Mouse (Mus musculus): Measurements from ENCODE around the gene Spred1. TPM values are rescaled to one million over a fixed set of nuclear protein-coding genes. Genes with fewer than 3 reads are reported as not detected.

Spred1 gene
- polyA plus RNA-seq, 1 experiment from 2014 or later: 33.6 TPM

DNA sequence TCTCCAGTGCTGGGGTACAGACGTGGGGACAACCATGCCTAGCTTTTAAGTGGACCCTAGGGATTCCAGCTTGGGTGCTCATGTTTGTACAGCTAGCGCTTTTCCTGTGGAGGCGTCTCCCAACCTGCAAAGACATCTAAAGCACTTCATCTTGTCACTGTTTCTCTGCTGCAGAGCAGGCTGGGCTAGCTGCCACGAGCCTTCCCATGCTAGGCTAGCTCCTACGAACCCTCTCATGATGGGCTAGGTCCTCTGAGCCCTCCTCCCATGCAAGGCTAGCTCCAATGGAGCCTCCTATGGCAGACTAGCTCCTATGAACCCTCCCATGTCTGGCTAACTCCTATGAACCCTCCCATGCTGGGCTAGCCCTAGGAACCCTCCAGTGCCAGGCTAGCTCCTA lies 82.2 kb downstream of the Spred1 start:
- no peak overlapping the region for H3K4me3 ChIP-seq (ENCODE audit: low read depth, low read length)
- DNase-seq (no peak), ATAC-seq (ENCODE audit: insufficient read depth) (no peak)
- no peaks in the 10 kb centered on the region for H3K36me3 ChIP-seq (ENCODE audit: insufficient read depth)
- H3K27me3 ChIP-seq (ENCODE audit: insufficient read depth, low read length): no peaks in the 10 kb centered on the region
- H3K4me2 ChIP-seq: no peak overlapping the region
- 0 out of 2 replicates have a peak, but pooled peaks cover 4% of the 10 kb centered on the region for H3K9me3 ChIP-seq (ENCODE audit: low read depth, low read length)
- 43% methylated on average over 5 of the region's 5 CpGs for WGBS
- peaks cover 6% of the 10 kb centered on the region for H3K4me1 ChIP-seq (ENCODE audit: insufficient read depth)
- H3K27ac ChIP-seq (ENCODE audit: low read depth): no peak overlapping the region
- H3K9ac ChIP-seq: no peak overlapping the region
- TF ChIP-seq CTCF (IDR thresholded peaks at IDR 0.05; ENCODE audit: low read depth): no peak

DNA sequence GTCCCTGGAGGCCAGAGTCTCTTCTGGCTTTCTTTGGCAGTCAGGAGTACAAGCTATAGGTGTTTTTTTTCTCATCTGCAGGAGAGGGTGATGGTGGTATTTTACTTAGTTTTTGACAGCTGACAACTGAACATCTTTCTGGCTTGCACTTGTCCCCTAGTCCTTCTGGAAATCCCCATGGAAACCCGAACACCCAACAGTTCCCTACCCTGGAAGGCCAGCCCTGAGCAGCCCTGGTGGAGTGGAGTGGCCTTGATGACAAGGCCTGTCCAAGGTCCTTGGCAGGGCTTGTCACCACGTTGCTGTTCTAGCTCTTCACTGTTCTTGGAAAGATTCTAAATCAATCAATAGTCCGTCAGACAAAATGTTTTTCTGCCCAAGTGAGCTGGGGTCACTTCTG lies 83.4 kb downstream of the Spred1 start:
- DNase-seq (no peak), ATAC-seq (ENCODE audit: insufficient read depth) (no peak)
- H3K27ac ChIP-seq (ENCODE audit: low read depth): no peak overlapping the region
- H3K4me3 ChIP-seq (ENCODE audit: low read depth, low read length): no peak overlapping the region
- H3K4me2 ChIP-seq: no peak overlapping the region
- H3K9me3 ChIP-seq (ENCODE audit: low read depth, low read length): 0 out of 2 replicates have a peak, but pooled peaks cover 4% of the 10 kb centered on the region
- TF ChIP-seq CTCF (IDR thresholded peaks at IDR 0.05; ENCODE audit: low read depth): no peak
- no peak overlapping the region for H3K9ac ChIP-seq
- no peaks in the 10 kb centered on the region for H3K27me3 ChIP-seq (ENCODE audit: insufficient read depth, low read length)
- H3K36me3 ChIP-seq (ENCODE audit: insufficient read depth): no peaks in the 10 kb centered on the region
- WGBS: 58% methylated on average over 3 of the region's 3 CpGs
- H3K4me1 ChIP-seq (ENCODE audit: insufficient read depth): peaks cover 6% of the 10 kb centered on the region

DNA sequence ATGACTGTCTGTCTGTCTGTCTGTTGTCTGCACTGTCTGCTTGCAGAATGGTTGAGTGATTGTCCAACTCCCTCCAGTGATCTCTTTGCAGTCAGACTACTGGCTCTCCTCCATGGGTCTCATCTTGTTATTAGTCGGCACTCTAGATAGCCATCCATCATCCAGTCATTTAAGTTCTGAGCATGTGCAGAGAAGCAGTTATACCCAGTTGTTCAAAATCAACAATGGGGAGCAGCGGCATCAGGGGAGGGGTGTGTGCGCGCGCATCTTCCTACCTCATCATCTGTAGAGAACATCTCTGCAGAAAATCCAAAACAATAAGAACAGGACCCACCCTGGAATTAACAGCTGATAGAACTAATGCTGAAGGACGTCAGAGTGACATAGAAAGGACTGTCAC lies 83.9 kb downstream of the Spred1 start:
- Histone ChIP-seq H3K4me3 (ENCODE audit: low read depth, low read length) (no peak overlapping the region), H3K4me1 (ENCODE audit: insufficient read depth) (peaks cover 6% of the 10 kb centered on the region; the same call in 1 of the 2 replicates), H3K27ac (ENCODE audit: low read depth) (no peak overlapping the region), H3K9me3 (ENCODE audit: low read depth, low read length) (0 out of 2 replicates have a peak, but pooled peaks cover 4% of the 10 kb centered on the region), H3K9ac (no peak overlapping the region), H3K27me3 (ENCODE audit: insufficient read depth, low read length) (no peaks in the 10 kb centered on the region), H3K36me3 (ENCODE audit: insufficient read depth) (no peaks in the 10 kb centered on the region), H3K4me2 (no peak overlapping the region)
- ATAC-seq (ENCODE audit: insufficient read depth) (no peak), DNase-seq (no peak)
- no peak for TF ChIP-seq CTCF (IDR thresholded peaks at IDR 0.05; ENCODE audit: low read depth)
- 79% methylated on average over 6 of the region's 6 CpGs for WGBS

DNA sequence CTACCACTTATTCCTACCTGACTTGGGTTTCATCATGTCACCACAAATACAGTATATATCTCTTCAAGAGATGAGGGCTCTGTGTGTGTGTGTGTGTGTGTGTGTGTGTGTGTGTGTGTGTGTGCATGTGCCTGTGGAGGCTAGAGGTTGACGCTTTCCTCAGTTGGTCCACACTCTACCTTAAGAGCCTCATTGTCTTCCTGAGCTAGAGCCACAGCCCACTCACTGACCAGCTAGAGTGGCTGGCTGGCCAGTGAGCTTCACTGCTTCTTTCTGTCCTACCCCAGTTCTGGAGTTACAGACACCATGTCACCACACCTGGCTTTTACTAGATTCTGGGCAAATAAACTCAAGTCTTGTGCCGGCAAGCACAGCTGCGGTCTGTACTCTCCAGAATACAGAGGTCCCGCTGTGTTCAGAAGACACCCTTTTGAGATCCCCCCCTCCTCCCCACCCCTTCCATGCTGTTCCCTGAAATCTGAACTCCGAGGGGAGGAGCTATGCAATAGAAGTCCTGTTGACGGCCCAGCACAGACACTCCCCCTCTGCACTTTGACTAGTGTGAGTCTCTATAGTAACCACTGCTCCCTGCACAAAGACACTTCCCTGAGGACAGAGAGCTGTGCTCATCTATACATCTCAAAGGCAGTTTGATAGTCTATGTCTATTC lies 89.4 kb downstream of the Spred1 start:
- peak; percentile 99 for ATAC-seq (ENCODE audit: insufficient read depth)
- Histone ChIP-seq H3K27me3 (ENCODE audit: insufficient read depth, low read length) (no peaks in the 10 kb centered on the region), H3K4me1 (ENCODE audit: insufficient read depth) (peaks cover 10% of the 10 kb centered on the region), H3K4me3 (ENCODE audit: low read depth, low read length) (no peak overlapping the region), H3K27ac (ENCODE audit: low read depth) (peak overlapping the region; percentile 42; the same call in 1 of the 2 replicates), H3K36me3 (ENCODE audit: insufficient read depth) (no peaks in the 10 kb centered on the region), H3K9me3 (ENCODE audit: low read depth, low read length) (0 out of 2 replicates have a peak, but pooled peaks cover 4% of the 10 kb centered on the region), H3K4me2 (peak overlapping the region; percentile 50), H3K9ac (no peak overlapping the region)
- TF ChIP-seq CTCF (IDR thresholded peaks at IDR 0.05; ENCODE audit: low read depth): no peak
- 5% methylated on average over 6 of the region's 6 CpGs for WGBS
- peak; percentile 88 for DNase-seq

DNA sequence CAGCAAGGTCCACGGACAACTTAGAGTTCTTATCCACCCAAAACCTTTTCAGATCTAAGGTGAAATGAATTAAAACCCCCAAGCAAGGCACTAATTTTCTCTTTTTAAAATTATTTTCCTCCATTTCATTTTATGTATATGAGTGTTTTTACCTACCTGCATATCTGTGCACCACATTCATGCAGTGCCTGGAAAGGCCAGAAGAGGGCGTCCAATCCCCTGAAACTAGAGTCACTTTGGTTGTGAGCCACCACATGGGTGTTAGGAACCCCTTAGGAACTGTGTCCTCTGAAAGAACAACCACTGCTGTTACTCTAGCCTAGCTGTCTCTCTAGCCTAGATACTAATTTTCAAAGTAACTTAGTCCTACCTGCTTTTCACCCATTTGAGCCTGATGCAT lies 95.0 kb downstream of the Spred1 start:
- H3K9me3 ChIP-seq (ENCODE audit: low read depth, low read length): no peaks in the 10 kb centered on the region
- no peaks in the 10 kb centered on the region for H3K4me1 ChIP-seq (ENCODE audit: insufficient read depth)
- H3K27ac ChIP-seq (ENCODE audit: low read depth): no peak overlapping the region
- no peak for ATAC-seq (ENCODE audit: insufficient read depth)
- H3K9ac ChIP-seq: no peak overlapping the region
- WGBS: 54% methylated on average over 2 of the region's 2 CpGs
- H3K27me3 ChIP-seq (ENCODE audit: insufficient read depth, low read length): no peaks in the 10 kb centered on the region
- no peak overlapping the region for H3K4me2 ChIP-seq
- H3K4me3 ChIP-seq (ENCODE audit: low read depth, low read length): no peak overlapping the region
- peak; percentile 35; the same call in 1 of the 2 replicates for TF ChIP-seq CTCF (IDR thresholded peaks at IDR 0.05; ENCODE audit: low read depth)
- no peak for DNase-seq
- no peaks in the 10 kb centered on the region for H3K36me3 ChIP-seq (ENCODE audit: insufficient read depth)

DNA sequence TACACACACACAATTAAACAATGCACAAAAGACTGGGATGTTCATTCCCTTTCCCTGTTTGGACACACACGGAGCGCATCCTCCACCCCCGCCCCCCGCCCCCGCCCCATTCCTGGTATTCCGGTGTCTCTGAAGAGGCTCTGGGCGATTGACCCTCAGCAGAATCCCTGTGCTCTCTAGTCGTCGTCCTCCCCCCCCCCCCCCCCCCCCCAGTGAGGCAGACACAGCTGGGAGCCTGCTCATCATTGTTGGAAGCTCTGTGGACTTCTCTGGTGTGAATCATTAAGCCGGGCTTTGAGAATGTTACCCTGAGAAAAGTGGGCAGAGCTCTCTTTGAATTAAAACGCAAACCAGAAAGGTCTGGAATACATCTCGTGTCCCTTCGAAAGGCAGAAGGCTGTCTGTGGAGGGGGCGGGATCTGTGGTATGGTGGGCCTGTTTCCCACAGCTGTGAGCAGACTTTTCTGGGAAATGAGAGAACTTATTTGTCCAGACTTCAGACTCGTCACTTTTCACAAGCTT lies 96.6 kb downstream of the Spred1 start:
- peak; percentile 65 for DNase-seq
- peak overlapping the region; percentile 55; the same call in 1 of the 2 replicates for H3K27ac ChIP-seq (ENCODE audit: low read depth)
- H3K9ac ChIP-seq: no peak overlapping the region
- no peaks in the 10 kb centered on the region for H3K9me3 ChIP-seq (ENCODE audit: low read depth, low read length)
- no peaks in the 10 kb centered on the region for H3K4me1 ChIP-seq (ENCODE audit: insufficient read depth)
- no peaks in the 10 kb centered on the region for H3K27me3 ChIP-seq (ENCODE audit: insufficient read depth, low read length)
- peak; percentile 52 for ATAC-seq (ENCODE audit: insufficient read depth)
- 15% methylated on average over 15 of the region's 15 CpGs for WGBS
- H3K4me2 ChIP-seq: peak overlapping the region; percentile 32
- TF ChIP-seq CTCF (IDR thresholded peaks at IDR 0.05; ENCODE audit: low read depth): no peak
- no peaks in the 10 kb centered on the region for H3K36me3 ChIP-seq (ENCODE audit: insufficient read depth)
- H3K4me3 ChIP-seq (ENCODE audit: low read depth, low read length): no peak overlapping the region

DNA sequence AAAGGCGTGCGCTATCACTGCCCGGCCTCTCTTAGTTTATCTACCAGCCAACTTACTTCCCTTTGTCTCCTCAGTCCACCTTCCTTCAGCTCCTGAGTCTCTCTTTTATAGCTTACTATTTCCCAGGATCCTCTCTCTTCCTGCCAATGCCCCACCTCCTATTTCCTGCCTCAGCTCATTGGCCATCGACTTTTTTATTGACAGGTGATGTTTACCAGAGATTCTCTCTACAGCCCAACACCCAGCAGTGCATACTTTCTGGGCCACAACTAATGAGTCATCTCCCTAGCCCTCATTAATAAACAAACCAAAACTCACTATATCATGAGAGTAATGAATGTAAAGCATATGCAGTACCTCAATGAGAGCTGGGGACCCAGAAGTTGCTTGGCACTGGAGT lies 98.4 kb downstream of the Spred1 start:
- no peak overlapping the region for H3K4me3 ChIP-seq (ENCODE audit: low read depth, low read length)
- H3K27ac ChIP-seq (ENCODE audit: low read depth): no peak overlapping the region
- no peaks in the 10 kb centered on the region for H3K9me3 ChIP-seq (ENCODE audit: low read depth, low read length)
- H3K27me3 ChIP-seq (ENCODE audit: insufficient read depth, low read length): no peaks in the 10 kb centered on the region
- no peaks in the 10 kb centered on the region for H3K4me1 ChIP-seq (ENCODE audit: insufficient read depth)
- no peaks in the 10 kb centered on the region for H3K36me3 ChIP-seq (ENCODE audit: insufficient read depth)
- no peak for DNase-seq
- TF ChIP-seq CTCF (IDR thresholded peaks at IDR 0.05; ENCODE audit: low read depth): no peak
- 93% methylated on average over 4 of the region's 4 CpGs for WGBS
- H3K9ac ChIP-seq: no peak overlapping the region
- ATAC-seq (ENCODE audit: insufficient read depth): no peak
- H3K4me2 ChIP-seq: no peak overlapping the region

Measured in lung, embryonic 14.5 days (tissue).